Mouse (Mus musculus) heart, embryonic 15.5 days (tissue): ENCODE results near the gene Rsbn1. TPM values are rescaled to one million over a fixed set of nuclear protein-coding genes. Genes with fewer than 3 reads are reported as not detected.

Source experiments
- ATAC-seq: fragments of 200-750 bp; cut with Nextera tagmentation; replicated peaks from 2 replicates; pipeline ENCODE4 v1.8.0; 2017; ENCODE audit warnings: low read depth, moderate TSS enrichment; ENCODE audit not compliant: insufficient number of reproducible peaks, insufficient read depth, low FRiP score
- H3K27ac ChIP-seq: fragments of 300-500 bp; sonication (generic); 2 replicates; pipeline ENCODE4 v1.5.1; 2015; ENCODE audit warnings: mild to moderate bottlenecking, inconsistent platforms
- H3K27me3 ChIP-seq: fragments of 300-500 bp; sonication (generic); 2 replicates; pipeline ENCODE4 v1.6.1; 2015; ENCODE audit warnings: inconsistent platforms
- H3K36me3 ChIP-seq: fragments of 300-500 bp; sonication (generic); 2 replicates; pipeline ENCODE4 v1.6.1; 2015; ENCODE audit warnings: mild to moderate bottlenecking, inconsistent platforms
- H3K4me1 ChIP-seq: fragments of 300-500 bp; sonication (generic); replicated peaks from 2 replicates; pipeline ENCODE4 v1.6.1; 2015; ENCODE audit warnings: inconsistent platforms
- H3K4me2 ChIP-seq: fragments of 300-500 bp; sonication (generic); 2 replicates; pipeline ENCODE4 v1.6.1; 2015; ENCODE audit warnings: inconsistent platforms, mild to moderate bottlenecking, moderate library complexity
- H3K4me3 ChIP-seq: fragments of 300-500 bp; sonication (generic); 2 replicates; pipeline ENCODE4 v1.5.1; 2015; ENCODE audit warnings: mild to moderate bottlenecking, inconsistent platforms
- H3K9ac ChIP-seq: fragments of 300-500 bp; sonication (generic); 2 replicates; pipeline ENCODE4 v1.6.1; 2015; ENCODE audit warnings: mild to moderate bottlenecking, inconsistent platforms
- H3K9me3 ChIP-seq: fragments of 300-500 bp; sonication (generic); replicated peaks from 2 replicates; pipeline ENCODE4 v1.6.1; 2016; ENCODE audit warnings: inconsistent platforms
- WGBS: fragments of 180-500 bp; shearing (Covaris S2); methylation state at CpG from one replicate; pipeline ENCODE4 v1.1.7; 2015; ENCODE audit warnings: mixed read lengths; 5-methylcytosine and 5-hydroxymethylcytosine counted together
- polyA plus RNA-seq: library from polyadenylated mRNA; unstranded; fragments of >200 nt; fragmentation: Nextera tagmentation; extraction: Ambion mirVana; gene quantifications from 2 replicates; pipeline ENCODE4 v1.2.1, GENCODE M21; 2015

Gene Rsbn1
- polyA plus RNA-seq, 1 experiment from 2014 or later: 5.8 TPM

DNA sequence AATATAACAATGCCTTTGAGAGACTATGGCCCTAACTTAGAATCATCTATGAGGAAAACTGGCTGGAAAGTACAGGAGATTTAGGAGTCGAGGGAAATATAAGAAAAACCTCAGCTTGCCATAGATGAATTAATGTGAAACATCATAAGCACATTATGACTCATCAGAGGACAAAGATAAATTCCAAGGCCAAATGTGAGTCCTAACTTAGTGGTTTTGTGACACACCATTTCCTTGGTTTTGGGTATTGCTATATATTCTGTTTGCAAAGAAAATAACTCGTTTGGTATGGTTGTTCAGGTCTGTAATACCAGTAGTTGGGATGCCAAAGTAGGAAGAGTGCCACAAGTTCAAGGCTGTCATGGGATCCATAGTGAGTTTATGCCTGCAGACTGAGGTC, 5.1 kb upstream of the Rsbn1 start:
- H3K9me3 ChIP-seq: no peaks in the 10 kb centered on the region
- H3K4me1 ChIP-seq: no peaks in the 10 kb centered on the region
- no peaks in the 10 kb centered on the region for H3K27me3 ChIP-seq
- H3K27ac ChIP-seq: no peak overlapping the region
- H3K4me3 ChIP-seq: no peak overlapping the region
- no peak for ATAC-seq
- H3K36me3 ChIP-seq: no peaks in the 10 kb centered on the region
- H3K9ac ChIP-seq: no peak overlapping the region
- H3K4me2 ChIP-seq: no peak overlapping the region
- WGBS: 65% methylated on average over 2 of the region's 2 CpGs

DNA sequence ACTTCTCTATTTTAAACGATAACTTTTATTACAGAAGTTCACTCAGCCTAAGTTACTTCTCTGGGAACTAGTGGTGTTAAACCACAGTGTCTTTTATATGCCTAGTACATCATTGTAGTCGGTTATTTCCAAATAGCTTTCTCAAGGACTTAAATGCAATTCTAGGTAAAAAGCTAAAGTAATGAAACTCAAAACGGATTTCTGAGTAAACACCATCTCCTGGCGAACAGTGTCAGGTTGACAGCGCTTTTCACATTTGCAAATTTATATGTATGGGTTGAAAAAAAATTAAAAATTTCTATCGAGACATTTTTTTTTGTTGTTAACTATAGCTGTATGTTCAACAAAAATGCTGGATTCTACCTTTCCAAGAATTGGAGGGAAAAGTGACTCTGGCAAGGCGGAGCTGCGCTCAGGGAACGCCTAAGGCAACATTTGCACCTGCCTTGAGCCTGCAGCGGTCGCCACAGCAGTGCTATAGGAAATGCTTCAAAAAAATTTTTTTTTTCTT, 414 bp upstream of the Rsbn1 start:
- Histone ChIP-seq H3K4me3 (peak overlapping the region; percentile 95), H3K9ac (peak overlapping the region; percentile 58), H3K4me1 (peaks cover 13% of the 10 kb centered on the region), H3K9me3 (no peaks in the 10 kb centered on the region), H3K4me2 (peak overlapping the region; percentile 69), H3K36me3 (no peaks in the 10 kb centered on the region), H3K27me3 (no peaks in the 10 kb centered on the region), H3K27ac (peak overlapping the region; percentile 90)
- ATAC-seq: no peak
- 9% methylated on average over 11 of the region's 11 CpGs for WGBS

DNA sequence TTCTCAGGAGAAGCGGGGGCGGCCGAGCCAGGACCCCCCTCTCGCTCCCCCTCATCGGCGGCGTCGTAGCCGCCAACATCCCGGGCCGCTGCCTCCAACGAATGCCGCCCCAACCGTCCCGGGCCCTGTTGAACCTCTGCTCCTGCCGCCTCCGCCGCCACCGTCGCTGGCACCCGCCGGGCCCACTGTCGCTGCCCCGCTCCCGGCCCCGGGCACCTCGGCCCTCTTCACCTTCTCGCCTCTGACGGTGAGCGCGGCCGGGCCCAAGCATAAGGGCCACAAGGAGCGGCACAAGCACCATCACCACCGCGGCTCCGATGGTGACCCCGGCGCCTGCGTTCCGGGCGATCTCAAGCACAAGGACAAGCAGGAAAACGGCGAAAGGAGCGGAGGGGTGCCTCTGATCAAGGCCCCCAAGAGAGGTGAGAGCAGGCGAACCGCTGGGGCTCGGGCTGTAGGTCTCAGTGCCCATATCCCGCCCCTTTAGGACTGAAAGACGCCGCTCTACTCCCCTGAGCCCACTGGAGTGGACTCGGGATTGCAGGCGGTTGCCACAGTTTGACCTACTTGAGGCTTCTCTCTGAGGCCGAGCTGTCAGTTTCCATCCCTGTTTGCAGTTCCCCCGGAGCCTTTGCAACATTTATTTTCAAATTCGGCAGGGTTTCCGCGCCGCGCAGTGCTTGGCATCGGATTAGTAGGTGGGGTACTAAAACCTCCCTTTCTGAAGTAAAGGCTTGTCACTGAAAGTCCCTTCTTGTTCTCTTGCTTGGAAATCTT, 1.0 kb downstream of the Rsbn1 start:
- H3K4me1 ChIP-seq: peaks cover 13% of the 10 kb centered on the region
- H3K36me3 ChIP-seq: 0 out of 2 replicates have a peak, but pooled peaks cover 2% of the 10 kb centered on the region
- H3K9me3 ChIP-seq: no peaks in the 10 kb centered on the region
- H3K4me3 ChIP-seq: peak overlapping the region; percentile 95
- H3K4me2 ChIP-seq: peak overlapping the region; percentile 69
- H3K9ac ChIP-seq: peak overlapping the region; percentile 92
- WGBS: under 1% methylated on average over 59 of the region's 60 CpGs
- H3K27me3 ChIP-seq: no peaks in the 10 kb centered on the region
- peak overlapping the region; percentile 94 for H3K27ac ChIP-seq
- peak; percentile 24 for ATAC-seq

DNA sequence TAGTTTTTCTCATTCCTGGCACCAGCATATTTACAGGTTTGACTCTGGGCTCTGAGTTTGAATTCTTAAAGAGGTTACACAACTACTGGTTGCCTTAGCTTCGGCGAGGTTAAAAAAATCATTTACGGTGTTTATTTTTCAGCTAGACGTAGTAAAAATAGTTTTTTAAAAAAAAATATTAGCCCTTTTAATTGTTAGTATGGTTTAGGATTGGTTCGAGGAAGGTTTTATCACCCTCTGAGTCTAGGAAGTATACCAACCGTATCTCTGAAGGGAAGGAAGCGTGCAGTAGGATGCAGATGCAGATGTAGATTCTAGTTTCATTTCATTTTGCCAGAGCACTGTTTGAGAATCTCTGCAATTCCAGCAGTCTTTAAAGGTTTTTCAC, 1.6 kb downstream of the Rsbn1 start:
- H3K9me3 ChIP-seq: no peaks in the 10 kb centered on the region
- peaks cover 13% of the 10 kb centered on the region for H3K4me1 ChIP-seq
- WGBS: 6% methylated on average over 7 of the region's 7 CpGs
- H3K36me3 ChIP-seq: 0 out of 2 replicates have a peak, but pooled peaks cover 2% of the 10 kb centered on the region
- peak overlapping the region; percentile 92 for H3K9ac ChIP-seq
- ATAC-seq: no peak
- H3K27ac ChIP-seq: peak overlapping the region; percentile 94
- no peaks in the 10 kb centered on the region for H3K27me3 ChIP-seq
- H3K4me3 ChIP-seq: peak overlapping the region; percentile 95
- peak overlapping the region; percentile 69 for H3K4me2 ChIP-seq

DNA sequence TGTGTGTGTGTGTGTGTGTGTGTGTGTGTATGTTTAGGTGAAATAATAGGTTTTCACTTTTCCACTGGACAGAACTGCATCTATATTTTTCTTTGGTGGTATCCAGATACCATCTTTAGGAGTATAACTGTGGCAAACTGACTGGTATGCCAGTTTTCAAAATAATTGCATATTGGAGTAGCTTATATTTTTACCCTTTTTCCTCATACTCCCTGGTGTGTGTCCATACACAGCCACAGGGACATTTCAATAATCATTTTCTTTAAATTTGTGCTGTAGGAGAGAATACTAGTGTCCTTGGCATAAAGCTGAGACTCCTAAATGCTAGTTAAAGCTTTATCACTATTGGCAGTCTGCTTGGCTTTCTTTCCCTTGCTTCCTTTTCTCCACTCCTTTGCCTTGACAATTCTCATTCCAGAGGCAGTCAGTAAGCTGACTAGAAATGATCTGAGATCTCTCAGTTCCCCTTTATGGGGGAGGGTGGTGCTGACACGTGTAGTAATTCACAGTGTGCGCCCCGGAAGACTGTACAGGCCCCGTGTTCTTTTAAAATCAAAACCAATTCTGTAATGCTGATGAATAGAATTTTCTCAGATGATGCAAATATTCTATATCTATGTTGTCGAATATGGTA, 2.4 kb downstream of the Rsbn1 start:
- 25% methylated on average over 5 of the region's 5 CpGs for WGBS
- no peak overlapping the region for H3K27ac ChIP-seq
- no peak for ATAC-seq

DNA sequence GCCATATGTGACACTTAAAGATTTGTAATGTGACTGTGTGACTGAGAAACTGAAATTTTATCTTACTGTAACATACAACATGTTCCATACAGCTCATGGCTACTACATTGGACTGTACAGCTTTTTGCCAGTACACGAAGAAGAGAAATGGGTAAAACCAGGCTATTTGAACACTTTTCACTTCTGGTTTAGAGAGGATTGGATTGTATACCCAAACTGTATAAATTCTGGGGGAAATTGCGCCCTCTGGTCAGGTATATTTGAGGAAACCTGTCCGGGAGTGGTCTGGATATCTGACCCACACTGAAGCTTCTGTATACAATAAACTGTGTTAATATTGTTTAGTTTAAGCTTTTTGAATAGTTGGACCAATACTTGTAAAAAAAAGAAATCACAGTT, 2.9 kb downstream of the Rsbn1 start:
- no peak overlapping the region for H3K9ac ChIP-seq
- H3K4me1 ChIP-seq: peaks cover 15% of the 10 kb centered on the region
- H3K9me3 ChIP-seq: no peaks in the 10 kb centered on the region
- H3K27ac ChIP-seq: no peak overlapping the region
- peak overlapping the region; percentile 24 for H3K4me3 ChIP-seq
- no peak for ATAC-seq
- no peaks in the 10 kb centered on the region for H3K27me3 ChIP-seq
- peak overlapping the region; percentile 69 for H3K4me2 ChIP-seq
- WGBS: 60% methylated on average over 3 of the region's 3 CpGs
- H3K36me3 ChIP-seq: 0 out of 2 replicates have a peak, but pooled peaks cover 2% of the 10 kb centered on the region

More for the DNA sequence above, 2.4 kb downstream of the Rsbn1 start:
- Histone ChIP-seq H3K27me3 (no peaks in the 10 kb centered on the region), H3K4me1 (peaks cover 13% of the 10 kb centered on the region), H3K9me3 (no peaks in the 10 kb centered on the region), H3K4me2 (peak overlapping the region; percentile 69), H3K9ac (peak overlapping the region; percentile 28), H3K36me3 (0 out of 2 replicates have a peak, but pooled peaks cover 2% of the 10 kb centered on the region), H3K4me3 (peak overlapping the region; percentile 24)

DNA sequence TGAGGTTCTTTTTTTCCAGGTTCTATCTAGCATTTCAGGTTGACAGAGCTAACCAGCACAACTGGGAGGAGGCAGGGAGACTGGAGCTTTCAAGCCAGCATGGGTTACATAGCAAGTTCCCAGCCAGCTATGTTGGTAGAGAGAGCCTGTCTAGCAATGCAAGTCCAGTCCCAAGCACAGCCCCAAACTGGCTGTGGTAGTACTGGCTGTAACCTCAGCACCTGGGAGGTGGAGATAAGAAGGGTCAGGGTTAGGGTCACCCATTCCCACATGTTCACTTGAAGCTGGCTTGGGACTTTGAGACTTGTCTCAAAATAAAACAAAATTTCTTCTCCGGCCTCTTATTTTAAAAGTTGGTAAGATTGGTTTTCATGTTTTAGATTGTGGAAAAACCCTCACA, 6.2 kb downstream of the Rsbn1 start:
- no peak for ATAC-seq
- H3K36me3 ChIP-seq: 0 out of 2 replicates have a peak, but pooled peaks cover 2% of the 10 kb centered on the region
- no peak overlapping the region for H3K27ac ChIP-seq
- H3K4me1 ChIP-seq: peaks cover 20% of the 10 kb centered on the region
- H3K9me3 ChIP-seq: no peaks in the 10 kb centered on the region
- H3K4me3 ChIP-seq: no peak overlapping the region
- H3K27me3 ChIP-seq: no peaks in the 10 kb centered on the region
- WGBS: 100% methylated on average over 1 of the region's 1 CpGs
- no peak overlapping the region for H3K4me2 ChIP-seq
- H3K9ac ChIP-seq: no peak overlapping the region

DNA sequence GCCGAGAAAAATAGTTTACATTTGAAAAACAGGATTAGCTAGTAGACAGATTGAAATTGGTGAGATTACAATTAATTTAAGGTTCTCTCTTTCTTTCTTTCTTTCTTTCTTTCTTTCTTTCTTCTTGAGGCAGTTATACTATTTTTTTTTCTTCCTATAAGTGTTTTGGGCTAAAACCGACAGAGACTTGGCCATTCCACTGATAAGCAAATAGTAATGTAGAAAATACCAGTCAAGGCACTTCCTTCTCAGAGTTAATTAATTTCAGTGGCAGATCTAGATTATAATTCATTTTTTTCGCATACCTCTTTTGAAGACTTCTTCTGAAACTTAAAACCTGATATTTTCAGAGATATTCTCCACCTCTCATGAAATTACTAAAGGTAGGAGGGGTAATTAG, 11.4 kb downstream of the Rsbn1 start:
- no peak for ATAC-seq
- no peaks in the 10 kb centered on the region for H3K9me3 ChIP-seq
- no peak overlapping the region for H3K4me2 ChIP-seq
- 76% methylated on average over 3 of the region's 3 CpGs for WGBS
- no peak overlapping the region for H3K4me3 ChIP-seq
- peaks cover 7% of the 10 kb centered on the region; the same call in 1 of the 2 replicates for H3K4me1 ChIP-seq
- H3K9ac ChIP-seq: no peak overlapping the region
- H3K36me3 ChIP-seq: peaks cover 11% of the 10 kb centered on the region; the same call in 1 of the 2 replicates
- no peak overlapping the region for H3K27ac ChIP-seq
- H3K27me3 ChIP-seq: no peaks in the 10 kb centered on the region

DNA sequence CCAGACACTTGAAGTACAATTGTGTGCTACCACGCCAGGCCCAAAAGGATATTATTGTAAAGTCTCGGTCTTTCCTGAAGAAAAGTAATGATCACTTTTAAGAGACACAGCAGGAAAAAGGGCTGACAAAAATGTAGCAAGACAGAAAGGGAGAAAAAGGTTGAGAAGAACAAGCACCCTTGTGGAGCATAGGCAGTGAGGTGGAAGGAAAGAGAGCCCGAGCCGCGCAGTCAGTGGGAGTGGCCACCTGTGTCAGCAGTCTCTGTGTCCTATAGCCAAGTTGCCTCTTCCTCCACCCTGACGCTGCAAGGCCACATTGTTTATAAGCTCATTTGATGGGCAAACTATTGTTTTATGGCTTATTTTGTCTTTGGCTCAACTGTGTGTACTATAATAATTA, 13.6 kb downstream of the Rsbn1 start:
- Histone ChIP-seq H3K4me2 (0 out of 2 replicates have a peak overlapping the region, but pooled peaks have one; percentile 8), H3K4me1 (0 out of 2 replicates have a peak, but pooled peaks cover 5% of the 10 kb centered on the region), H3K36me3 (peaks cover 15% of the 10 kb centered on the region; the same call in 1 of the 2 replicates), H3K4me3 (no peak overlapping the region), H3K27me3 (no peaks in the 10 kb centered on the region), H3K27ac (0 out of 2 replicates have a peak overlapping the region, but pooled peaks have one; percentile 31), H3K9me3 (no peaks in the 10 kb centered on the region), H3K9ac (no peak overlapping the region)
- WGBS: 53% methylated on average over 6 of the region's 6 CpGs
- no peak for ATAC-seq

DNA sequence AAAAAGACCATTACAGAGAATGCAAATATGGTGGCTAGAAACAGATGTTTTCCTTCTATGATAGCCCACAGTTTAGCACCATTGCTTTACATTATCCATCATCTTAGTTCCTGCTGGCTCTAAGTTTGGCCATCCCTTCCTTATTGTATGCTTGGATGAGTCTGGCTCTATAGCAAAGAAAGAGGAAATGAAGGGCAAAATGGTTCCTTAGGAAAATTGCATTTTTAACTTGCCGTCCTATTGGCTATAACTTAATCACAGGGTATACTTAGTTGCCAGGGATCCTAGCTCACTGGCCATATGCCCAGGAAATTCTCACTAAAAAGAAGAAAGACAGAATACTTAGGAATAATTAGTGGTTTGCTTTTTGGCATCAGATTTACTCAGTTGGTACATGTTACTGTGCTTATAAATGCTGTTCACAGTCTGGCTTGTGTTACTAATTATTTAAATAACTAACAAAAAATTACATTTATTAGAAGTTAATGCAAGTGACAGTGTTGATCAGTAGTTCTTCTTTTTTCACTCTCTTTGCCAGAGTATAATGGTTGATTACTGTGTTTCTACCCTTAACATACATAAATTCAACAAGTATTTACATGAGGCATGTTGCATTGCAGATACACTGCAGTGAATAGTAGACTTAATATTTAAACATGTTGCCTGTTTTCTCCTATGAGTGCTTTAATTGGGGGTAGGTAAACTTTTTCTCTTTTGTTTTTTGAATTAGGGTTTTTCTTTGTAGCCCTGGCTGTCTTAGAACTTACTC, 31.1 kb downstream of the Rsbn1 start:
- no peak overlapping the region for H3K9ac ChIP-seq
- H3K4me1 ChIP-seq: no peaks in the 10 kb centered on the region
- 82% methylated on average over 1 of the region's 1 CpGs for WGBS
- no peak for ATAC-seq
- no peak overlapping the region for H3K4me2 ChIP-seq
- H3K36me3 ChIP-seq: no peaks in the 10 kb centered on the region
- no peak overlapping the region for H3K4me3 ChIP-seq
- H3K9me3 ChIP-seq: no peaks in the 10 kb centered on the region
- H3K27ac ChIP-seq: no peak overlapping the region
- no peaks in the 10 kb centered on the region for H3K27me3 ChIP-seq

DNA sequence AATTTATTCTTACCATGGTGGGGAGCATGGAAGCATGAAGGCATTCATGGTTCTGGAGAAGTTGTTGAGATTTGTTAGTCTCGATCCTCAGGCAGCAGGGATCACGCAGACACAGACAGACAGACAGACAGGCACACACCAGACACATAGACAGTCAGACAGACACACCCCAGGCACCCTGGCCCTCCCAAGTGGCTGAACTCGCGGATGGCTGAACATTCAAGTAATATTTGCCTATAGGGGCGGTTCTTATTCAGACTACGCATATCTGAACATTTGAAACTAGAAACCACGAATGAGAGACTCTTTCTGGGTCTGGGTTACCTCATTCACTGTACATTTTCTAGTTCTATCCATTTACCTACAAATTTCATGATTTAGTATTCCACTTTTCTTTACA, 34.7 kb downstream of the Rsbn1 start:
- H3K27me3 ChIP-seq: no peaks in the 10 kb centered on the region
- no peaks in the 10 kb centered on the region for H3K9me3 ChIP-seq
- no peak for ATAC-seq

More for the DNA sequence above, 34.7 kb downstream of the Rsbn1 start:
- 85% methylated on average over 7 of the region's 7 CpGs for WGBS
- Histone ChIP-seq H3K4me2 (no peak overlapping the region), H3K9ac (no peak overlapping the region), H3K4me3 (no peak overlapping the region), H3K36me3 (no peaks in the 10 kb centered on the region), H3K4me1 (no peaks in the 10 kb centered on the region), H3K27ac (no peak overlapping the region)
